Mouse (Mus musculus): ENCODE data around the gene Mfsd2a. TPM values are rescaled to one million over a fixed set of nuclear protein-coding genes. Genes with fewer than 3 reads are reported as not detected.
A peak's percentile ranks its signal among the peaks of the same experiment; 100 is the strongest.

The Mfsd2a gene
- total RNA-seq (2014; rRNA removed; ENCODE audit: low replicate concordance) (not detected in 2 replicates), polyA plus RNA-seq (2015; fragmentation: Nextera tagmentation; extraction: Ambion mirVana) (0.19 and 0.20 TPM in 2 replicates)

DNA sequence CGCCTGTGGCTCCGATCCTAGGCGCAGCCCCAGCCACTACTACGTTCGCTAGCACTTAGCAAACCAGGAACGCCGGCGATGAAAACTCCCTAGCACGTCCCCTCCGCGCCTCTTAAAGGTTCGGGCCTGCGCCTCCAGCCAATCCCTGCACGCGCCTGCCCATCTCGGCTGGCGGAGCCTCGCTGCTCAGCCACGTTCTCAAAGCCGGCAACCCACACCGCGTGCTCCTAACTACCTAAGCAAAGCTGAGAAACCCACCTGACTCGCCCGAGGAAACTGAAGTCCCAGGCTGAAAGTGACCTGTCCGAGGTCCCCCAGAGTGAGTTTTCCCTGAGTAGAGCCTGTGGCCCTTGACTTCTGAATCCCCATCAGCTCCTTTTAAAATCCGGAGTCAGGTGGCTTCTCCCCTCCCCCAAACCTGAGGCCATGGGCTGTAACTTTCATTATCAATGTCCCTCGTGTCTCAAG lies at the start of gene Mfsd2a:
Mfsd2a (minus strand) TSS at position 89 of the 468 bp plus-strand sequence.
- DNase-seq (ENCODE audit: low spot score) = no peak

DNA sequence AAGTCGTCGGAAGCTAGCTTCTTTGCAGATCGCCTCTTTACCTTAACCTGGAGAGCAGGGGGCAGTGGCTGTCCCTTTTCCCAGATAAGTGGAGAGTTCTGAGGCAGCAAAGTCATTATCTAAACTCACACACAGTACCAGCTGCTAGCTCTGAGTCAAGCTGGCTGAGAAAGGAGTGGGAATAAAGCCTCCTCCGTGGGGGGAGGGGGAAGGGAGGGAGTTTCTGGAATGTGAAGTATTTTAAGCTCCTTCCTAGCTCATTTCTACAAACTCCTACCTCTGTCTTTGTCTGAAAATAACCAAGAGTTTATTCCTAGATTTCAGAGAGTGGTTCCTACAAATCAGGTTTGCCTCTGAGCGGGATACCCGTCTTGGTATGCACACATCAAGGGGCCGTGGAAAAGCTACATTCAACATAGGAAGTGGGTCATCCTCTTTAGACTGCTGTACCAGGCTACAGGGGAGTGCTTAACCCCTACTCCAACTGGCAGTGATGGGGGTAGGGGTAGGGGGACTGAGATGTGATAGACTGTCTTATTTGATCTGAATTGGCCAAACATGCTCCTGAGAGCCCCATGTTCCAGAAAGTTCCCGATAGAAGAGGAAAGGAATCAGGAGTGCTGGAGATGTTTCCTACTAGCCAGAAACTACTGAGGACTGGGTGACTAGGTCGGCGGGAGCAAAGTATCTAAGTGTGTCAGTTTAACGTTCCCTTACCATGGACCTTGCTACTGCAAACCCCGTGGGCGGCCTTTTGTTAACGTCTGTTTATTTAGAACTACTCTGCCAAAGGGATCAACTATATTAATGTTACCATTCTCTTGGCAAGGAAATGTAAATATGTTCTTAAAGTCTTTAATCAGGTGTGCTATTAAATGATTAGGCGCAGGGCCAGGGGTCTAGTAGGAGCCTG lies 44.3 kb upstream of the Mfsd2a start:
- no peaks in the 10 kb centered on the region for H3K36me3 ChIP-seq (replicated peaks; ENCODE audit: control insufficient read depth, insufficient read depth, low read length)
- H3K4me2 ChIP-seq (ENCODE audit: low read depth, low read length) = no peak overlapping the region
- no peak overlapping the region for H3K4me3 ChIP-seq (ENCODE audit: low read depth, low read length)
- H3K9me3 ChIP-seq (replicated peaks; ENCODE audit: control insufficient read depth, low read length) = no peaks in the 10 kb centered on the region
- H3K27ac ChIP-seq (ENCODE audit: low read depth) = no peak overlapping the region
- ATAC-seq (ENCODE audit: insufficient read depth, low read depth) = no peak
- H3K9ac ChIP-seq (replicated peaks; ENCODE audit: low read depth, low read length) = no peak overlapping the region
- peaks cover 22% of the 10 kb centered on the region for H3K27me3 ChIP-seq (ENCODE audit: control insufficient read depth, insufficient read depth, low read length)
- no peak for TF ChIP-seq EP300 (IDR thresholded peaks at IDR 0.05; ENCODE audit: low read depth)
- TF ChIP-seq CTCF (IDR thresholded peaks at IDR 0.05; ENCODE audit: low read depth) = no peak
- WGBS = 28% methylated on average over 15 of the region's 15 CpGs
- no peak for DNase-seq (ENCODE audit: low spot score)
- no peaks in the 10 kb centered on the region for H3K4me1 ChIP-seq (ENCODE audit: control insufficient read depth, insufficient read depth)

More for the DNA sequence above, at the start of gene Mfsd2a:
- Histone ChIP-seq H3K27ac (ENCODE audit: low read depth) (no peak within 1 kb of the TSS), H3K4me3 (ENCODE audit: low read depth, low read length) (peak within 1 kb of the TSS; percentile 47), H3K9me3 (replicated peaks; ENCODE audit: control insufficient read depth, low read length) (no peaks in the 10 kb centered on the region), H3K4me2 (ENCODE audit: low read depth, low read length) (peak within 1 kb of the TSS; percentile 78), H3K9ac (replicated peaks; ENCODE audit: low read depth, low read length) (peak within 1 kb of the TSS; percentile 6; the same call in 1 of the 2 replicates), H3K4me1 (ENCODE audit: control insufficient read depth, insufficient read depth) (peaks cover 13% of the 10 kb centered on the region; the same call in 1 of the 2 replicates), H3K36me3 (replicated peaks; ENCODE audit: control insufficient read depth, insufficient read depth, low read length) (no peaks in the 10 kb centered on the region), H3K27me3 (ENCODE audit: control insufficient read depth, insufficient read depth, low read length) (peaks cover 34% of the 10 kb centered on the region)
- ATAC-seq (ENCODE audit: insufficient read depth, low read depth) = peak; percentile 24
- WGBS = 1% methylated on average over 27 of the region's 27 CpGs
- no peak for TF ChIP-seq CTCF (IDR thresholded peaks at IDR 0.05; ENCODE audit: low read depth)
- TF ChIP-seq EP300 (IDR thresholded peaks at IDR 0.05; ENCODE audit: low read depth) = no peak

DNA sequence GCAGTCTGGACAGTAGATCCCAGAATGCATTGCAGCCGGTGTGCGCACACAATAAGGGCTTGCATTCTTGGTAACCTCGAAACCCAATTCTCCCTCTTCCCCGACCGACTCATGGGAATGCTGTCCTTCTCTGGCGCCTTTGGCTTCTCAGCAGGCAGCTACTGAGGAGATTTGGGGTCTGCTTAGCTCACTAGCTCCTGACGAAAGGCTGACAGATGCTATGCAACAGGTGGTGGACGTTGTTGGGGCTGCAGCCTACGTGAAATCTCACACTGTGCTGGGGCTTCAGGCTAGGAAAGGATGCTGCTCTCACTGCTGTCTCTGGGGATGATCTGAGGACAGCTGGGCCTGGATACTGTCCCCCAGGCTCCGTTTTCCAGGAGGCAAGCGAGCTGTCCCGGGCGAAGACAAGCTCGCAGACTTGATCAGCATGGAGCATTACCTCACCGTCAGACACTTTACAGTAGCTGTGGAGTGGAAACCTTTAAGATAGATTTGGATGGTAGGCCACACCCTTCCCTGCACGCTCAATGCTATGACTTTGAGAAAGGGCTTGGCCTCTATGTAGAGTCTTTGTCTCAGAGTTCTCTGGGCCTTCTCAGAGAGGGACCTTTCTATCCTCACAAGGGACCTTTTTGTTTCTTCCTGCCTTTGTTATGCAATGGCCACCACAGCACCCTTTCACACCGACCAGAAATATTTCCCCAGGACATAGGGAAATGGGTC lies 39.8 kb upstream of the Mfsd2a start:
- Histone ChIP-seq H3K4me2 (ENCODE audit: low read depth, low read length) (no peak overlapping the region), H3K36me3 (replicated peaks; ENCODE audit: control insufficient read depth, insufficient read depth, low read length) (no peaks in the 10 kb centered on the region), H3K9ac (replicated peaks; ENCODE audit: low read depth, low read length) (no peak overlapping the region), H3K9me3 (replicated peaks; ENCODE audit: control insufficient read depth, low read length) (no peaks in the 10 kb centered on the region), H3K4me1 (ENCODE audit: control insufficient read depth, insufficient read depth) (no peaks in the 10 kb centered on the region; the same call in 1 of the 2 replicates), H3K27ac (ENCODE audit: low read depth) (no peak overlapping the region), H3K4me3 (ENCODE audit: low read depth, low read length) (no peak overlapping the region), H3K27me3 (ENCODE audit: control insufficient read depth, insufficient read depth, low read length) (peaks cover 67% of the 10 kb centered on the region)
- TF ChIP-seq CTCF (IDR thresholded peaks at IDR 0.05; ENCODE audit: low read depth) (no peak), EP300 (IDR thresholded peaks at IDR 0.05; ENCODE audit: low read depth) (no peak)
- ATAC-seq (ENCODE audit: insufficient read depth, low read depth) (no peak), DNase-seq (ENCODE audit: low spot score) (no peak)
- 51% methylated on average over 17 of the region's 17 CpGs for WGBS

DNA sequence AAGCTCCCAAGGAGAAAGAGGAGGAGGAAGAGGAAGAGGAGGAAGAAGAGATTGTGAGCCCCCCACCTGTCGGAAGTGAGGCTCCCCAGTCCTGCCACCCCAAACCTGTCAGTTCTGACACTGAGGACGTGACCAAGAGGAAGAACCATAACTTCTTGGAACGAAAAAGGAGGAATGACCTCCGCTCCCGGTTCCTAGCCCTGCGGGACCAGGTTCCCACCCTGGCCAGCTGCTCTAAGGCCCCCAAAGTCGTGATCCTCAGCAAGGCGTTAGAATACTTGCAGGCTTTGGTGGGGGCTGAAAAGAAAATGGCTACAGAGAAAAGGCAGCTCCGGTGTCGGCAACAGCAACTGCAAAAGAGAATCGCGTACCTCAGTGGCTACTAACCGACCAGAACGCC lies 39.1 kb upstream of the Mfsd2a start:
- 71% methylated on average over 14 of the region's 14 CpGs for WGBS
- no peak overlapping the region for H3K27ac ChIP-seq (ENCODE audit: low read depth)
- H3K4me1 ChIP-seq (ENCODE audit: control insufficient read depth, insufficient read depth) = no peaks in the 10 kb centered on the region; the same call in 1 of the 2 replicates
- H3K4me3 ChIP-seq (ENCODE audit: low read depth, low read length) = no peak overlapping the region
- DNase-seq (ENCODE audit: low spot score) = no peak
- H3K9ac ChIP-seq (replicated peaks; ENCODE audit: low read depth, low read length) = no peak overlapping the region
- peaks cover 73% of the 10 kb centered on the region for H3K27me3 ChIP-seq (ENCODE audit: control insufficient read depth, insufficient read depth, low read length)
- no peak for TF ChIP-seq EP300 (IDR thresholded peaks at IDR 0.05; ENCODE audit: low read depth)
- TF ChIP-seq CTCF (IDR thresholded peaks at IDR 0.05; ENCODE audit: low read depth) = no peak
- ATAC-seq (ENCODE audit: insufficient read depth, low read depth) = no peak
- H3K36me3 ChIP-seq (replicated peaks; ENCODE audit: control insufficient read depth, insufficient read depth, low read length) = no peaks in the 10 kb centered on the region
- no peaks in the 10 kb centered on the region for H3K9me3 ChIP-seq (replicated peaks; ENCODE audit: control insufficient read depth, low read length)
- no peak overlapping the region for H3K4me2 ChIP-seq (ENCODE audit: low read depth, low read length)

DNA sequence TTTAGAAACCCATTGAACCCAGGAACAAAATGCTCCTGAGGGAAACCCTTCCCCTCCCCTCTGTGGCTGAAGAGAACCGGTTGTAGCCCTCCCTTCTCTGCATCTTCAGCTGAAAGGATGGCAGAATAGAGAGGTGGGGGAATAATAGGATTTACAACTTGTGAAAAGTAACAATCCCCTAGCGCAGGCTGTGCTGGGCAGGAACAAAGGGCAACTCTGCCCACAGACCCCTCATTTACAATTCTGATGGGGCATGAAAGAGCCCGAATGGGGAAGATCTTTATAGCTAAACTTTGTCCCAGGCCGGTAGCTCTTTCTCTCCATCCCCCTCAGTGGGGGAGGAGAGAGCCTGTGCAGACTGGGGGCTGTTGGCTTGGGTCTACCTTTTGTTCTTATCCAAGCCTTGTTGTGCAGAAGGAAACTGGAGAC lies 38.3 kb upstream of the Mfsd2a start:
- Histone ChIP-seq H3K27ac (ENCODE audit: low read depth) (no peak overlapping the region), H3K36me3 (replicated peaks; ENCODE audit: control insufficient read depth, insufficient read depth, low read length) (no peaks in the 10 kb centered on the region), H3K9ac (replicated peaks; ENCODE audit: low read depth, low read length) (no peak overlapping the region), H3K4me1 (ENCODE audit: control insufficient read depth, insufficient read depth) (no peaks in the 10 kb centered on the region; the same call in 1 of the 2 replicates), H3K4me3 (ENCODE audit: low read depth, low read length) (no peak overlapping the region), H3K4me2 (ENCODE audit: low read depth, low read length) (no peak overlapping the region), H3K27me3 (ENCODE audit: control insufficient read depth, insufficient read depth, low read length) (peaks cover 78% of the 10 kb centered on the region), H3K9me3 (replicated peaks; ENCODE audit: control insufficient read depth, low read length) (no peaks in the 10 kb centered on the region)
- ATAC-seq (ENCODE audit: insufficient read depth, low read depth) (no peak), DNase-seq (ENCODE audit: low spot score) (no peak)
- TF ChIP-seq CTCF (IDR thresholded peaks at IDR 0.05; ENCODE audit: low read depth) = no peak
- no peak for TF ChIP-seq EP300 (IDR thresholded peaks at IDR 0.05; ENCODE audit: low read depth)
- WGBS = 44% methylated on average over 4 of the region's 4 CpGs

Measured in heart, postnatal 0 days (tissue).